Mouse (Mus musculus) urinary bladder, postnatal 25 days (tissue): ENCODE measurements around the gene Nckipsd.

ENCODE experiments used
- DNase-seq: peaks from one replicate; pipeline ENCODE4 v3.0.0; 2022; ENCODE audit warnings: low spot score

Gene Nckipsd

GRCm38 (mm10) chr9:108808163-108808665 is at the start of gene Nckipsd:
TSS of gene Nckipsd (plus strand) at chr9:108808368.
- peak; percentile 99 for DNase-seq

- no peak for DNase-seq
These were observed 49.0 kb upstream of the Nckipsd start for GRCm38 (mm10) chr9:108759121-108759520.

GRCm38 (mm10) chr9:108759805-108760204 is 48.4 kb upstream of the Nckipsd start:
- peak; percentile 13 for DNase-seq

GRCm38 (mm10) chr9:108761561-108761960 is 46.6 kb upstream of the Nckipsd start:
- no peak for DNase-seq

GRCm38 (mm10) chr9:108764971-108765370 is 43.2 kb upstream of the Nckipsd start:
- DNase-seq = no peak

- no peak for DNase-seq
These were observed 31.6 kb upstream of the Nckipsd start for GRCm38 (mm10) chr9:108776614-108777013.

GRCm38 (mm10) chr9:108777276-108777675 is 30.9 kb upstream of the Nckipsd start:
- DNase-seq = no peak

GRCm38 (mm10) chr9:108780959-108781358 is 27.2 kb upstream of the Nckipsd start:
- DNase-seq = no peak

- DNase-seq = no peak
These were observed 26.3 kb upstream of the Nckipsd start for GRCm38 (mm10) chr9:108781891-108782290.

GRCm38 (mm10) chr9:108782836-108783547 is 25.2 kb upstream of the Nckipsd start:
- DNase-seq = no peak

- DNase-seq = peak; percentile 93
These were observed 24.4 kb upstream of the Nckipsd start, which contains the start of gene Ip6k2 for GRCm38 (mm10) chr9:108783548-108784463. TSS of gene Ip6k2 (plus strand) at chr9:108783796.

- DNase-seq = no peak
These were observed 22.8 kb upstream of the Nckipsd start for GRCm38 (mm10) chr9:108785416-108785815.

- no peak for DNase-seq
These were observed 21.7 kb upstream of the Nckipsd start for GRCm38 (mm10) chr9:108786494-108786893.

- DNase-seq = no peak
These were observed 21.1 kb upstream of the Nckipsd start for GRCm38 (mm10) chr9:108787080-108787479.

- DNase-seq = no peak
These were observed 19.5 kb upstream of the Nckipsd start for GRCm38 (mm10) chr9:108788713-108789112.

- no peak for DNase-seq
These were observed 15.9 kb upstream of the Nckipsd start for GRCm38 (mm10) chr9:108792307-108792706.

- DNase-seq = no peak
These were observed 15.4 kb upstream of the Nckipsd start for GRCm38 (mm10) chr9:108792730-108793129.

GRCm38 (mm10) chr9:108795281-108795680 is 12.9 kb upstream of the Nckipsd start:
- DNase-seq = no peak

- peak; percentile 48 for DNase-seq
These were observed 12.4 kb upstream of the Nckipsd start for GRCm38 (mm10) chr9:108795762-108796161.

- peak; percentile 29 for DNase-seq
These were observed 11.7 kb upstream of the Nckipsd start for GRCm38 (mm10) chr9:108796351-108796981.

- DNase-seq = no peak
These were observed 10.7 kb upstream of the Nckipsd start for GRCm38 (mm10) chr9:108797477-108797876.

- DNase-seq = no peak
These were observed 9.6 kb upstream of the Nckipsd start for GRCm38 (mm10) chr9:108798508-108799075.
